Mouse (Mus musculus): Measurements from ENCODE around the gene Fam155a. TPM values are rescaled to one million over a fixed set of nuclear protein-coding genes. Genes with fewer than 3 reads are reported as not detected.

The Fam155a gene
- polyA plus RNA-seq, 2 experiments = 0.04 to 0.10 TPM

DNA sequence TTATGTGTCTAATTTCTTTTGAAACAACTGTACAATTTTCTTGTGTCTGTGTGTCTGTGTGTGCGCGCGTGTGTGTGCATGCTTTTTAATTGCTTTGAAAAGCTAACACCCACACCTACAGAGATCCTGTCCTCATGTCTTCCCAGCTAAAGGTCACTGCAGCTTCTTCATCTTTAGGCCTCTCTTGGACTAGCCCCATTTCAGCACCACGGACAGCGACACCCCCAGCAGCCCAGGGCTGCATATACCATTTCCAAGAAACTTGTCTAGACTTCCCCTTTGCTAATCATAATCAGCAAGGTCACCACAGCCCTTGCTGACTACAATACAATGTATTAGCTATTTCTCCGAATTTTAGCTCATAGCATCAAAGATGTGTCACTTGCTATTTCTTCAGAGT, 1.9 kb downstream of the Fam155a start:
- Histone ChIP-seq H3K4me2 (ENCODE audit: low read depth) (no peak overlapping the region), H3K4me3 (ENCODE audit: insufficient read depth in 1 of 2, low read depth in 2 of 2, low read length in 2 of 2) (no peak overlapping the region), H3K9ac (replicated peaks) (no peak overlapping the region), H3K4me1 (replicated peaks; ENCODE audit: control insufficient read depth in 2 of 2, insufficient read depth in 2 of 2, low read length in 1 of 2) (no peaks in the 10 kb centered on the region), H3K36me3 (replicated peaks; ENCODE audit: control insufficient read depth, insufficient read depth, low read depth) (no peaks in the 10 kb centered on the region), H3K9me3 (ENCODE audit: control insufficient read depth, low read length) (no peaks in the 10 kb centered on the region), H3K27me3 (ENCODE audit: control insufficient read depth, insufficient read depth, low read length) (peaks cover 35% of the 10 kb centered on the region), H3K27ac (no peak overlapping the region)
- WGBS (ENCODE audit: insufficient replicate concordance) = 19% methylated on average over 6 of the region's 6 CpGs
- ATAC-seq (ENCODE audit: insufficient read depth) (no peak), DNase-seq (ENCODE audit: low read depth in 3 of 3, low spot score in 3 of 3) (peak; percentile 4 to 11 (median 6))
- TF ChIP-seq EP300 (IDR thresholded peaks at IDR 0.05; ENCODE audit: low read depth) (no peak), CTCF (IDR thresholded peaks at IDR 0.05; ENCODE audit: low read depth) (no peak)

DNA sequence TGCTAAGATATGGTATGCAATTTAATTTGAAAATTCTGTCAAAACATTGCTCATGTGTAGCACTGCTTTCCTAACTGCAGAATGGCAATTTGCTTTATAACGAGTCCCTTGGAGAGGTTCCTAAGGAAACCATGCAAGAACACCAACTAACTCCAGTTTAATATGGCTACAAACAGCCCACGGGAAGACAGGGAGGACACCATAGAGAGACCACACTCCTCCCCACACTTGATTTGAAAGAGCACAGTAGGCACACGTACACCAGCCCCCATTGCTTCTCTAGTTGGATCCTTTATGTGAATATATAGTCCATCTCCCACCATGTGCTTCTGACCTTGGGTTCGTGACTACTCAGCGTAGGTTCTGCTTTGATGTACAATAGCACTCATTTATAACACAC, 35.8 kb downstream of the Fam155a start:
- WGBS (ENCODE audit: insufficient replicate concordance) = 60% methylated on average over 5 of the region's 5 CpGs

DNA sequence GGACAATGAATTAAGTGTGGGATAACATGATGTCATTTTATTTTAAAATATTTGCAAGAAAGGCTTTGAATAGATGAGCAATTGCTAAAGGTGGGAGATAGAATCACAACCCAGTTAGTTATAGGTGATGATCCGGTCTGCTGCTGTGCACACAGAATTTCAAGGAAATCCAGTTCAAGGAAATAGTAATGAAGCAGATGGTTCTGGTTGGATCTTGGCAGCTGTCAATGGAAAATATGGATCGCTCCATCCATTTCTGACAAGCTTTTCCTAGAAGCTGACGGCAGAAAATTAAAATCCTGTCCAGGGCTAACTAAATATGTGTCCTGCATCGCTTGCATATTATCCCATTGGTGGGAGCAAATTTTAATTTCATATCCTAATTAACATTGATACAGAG, 61.2 kb downstream of the Fam155a start:
- Histone ChIP-seq H3K27me3 (ENCODE audit: control insufficient read depth, insufficient read depth, low read length) (no peaks in the 10 kb centered on the region), H3K4me3 (ENCODE audit: insufficient read depth in 1 of 2, low read depth in 2 of 2, low read length in 2 of 2) (no peak overlapping the region), H3K36me3 (replicated peaks; ENCODE audit: control insufficient read depth, insufficient read depth, low read depth) (no peaks in the 10 kb centered on the region), H3K9ac (replicated peaks) (no peak overlapping the region), H3K4me1 (replicated peaks; ENCODE audit: control insufficient read depth in 2 of 2, insufficient read depth in 2 of 2, low read length in 1 of 2) (no peaks in the 10 kb centered on the region), H3K27ac (no peak overlapping the region), H3K9me3 (ENCODE audit: control insufficient read depth, low read length) (no peaks in the 10 kb centered on the region), H3K4me2 (ENCODE audit: low read depth) (no peak overlapping the region)
- DNase-seq (ENCODE audit: low read depth in 3 of 3, low spot score in 3 of 3) (no peak), ATAC-seq (ENCODE audit: insufficient read depth) (no peak)
- TF ChIP-seq CTCF (IDR thresholded peaks at IDR 0.05; ENCODE audit: low read depth) (no peak), EP300 (IDR thresholded peaks at IDR 0.05; ENCODE audit: low read depth) (no peak)
- 61% methylated on average over 4 of the region's 4 CpGs for WGBS (ENCODE audit: insufficient replicate concordance)

More for the DNA sequence above, 35.8 kb downstream of the Fam155a start:
- H3K27ac ChIP-seq = no peak overlapping the region
- no peaks in the 10 kb centered on the region for H3K27me3 ChIP-seq (ENCODE audit: control insufficient read depth, insufficient read depth, low read length)
- no peak for TF ChIP-seq EP300 (IDR thresholded peaks at IDR 0.05; ENCODE audit: low read depth)
- TF ChIP-seq CTCF (IDR thresholded peaks at IDR 0.05; ENCODE audit: low read depth) = no peak
- no peak overlapping the region for H3K4me3 ChIP-seq (ENCODE audit: insufficient read depth in 1 of 2, low read depth in 2 of 2, low read length in 2 of 2)
- H3K4me2 ChIP-seq (ENCODE audit: low read depth) = no peak overlapping the region
- DNase-seq (ENCODE audit: low read depth in 3 of 3, low spot score in 3 of 3) (no peak), ATAC-seq (ENCODE audit: insufficient read depth) (no peak)
- H3K9me3 ChIP-seq (ENCODE audit: control insufficient read depth, low read length) = no peaks in the 10 kb centered on the region
- no peaks in the 10 kb centered on the region for H3K36me3 ChIP-seq (replicated peaks; ENCODE audit: control insufficient read depth, insufficient read depth, low read depth)
- no peaks in the 10 kb centered on the region for H3K4me1 ChIP-seq (replicated peaks; ENCODE audit: control insufficient read depth in 2 of 2, insufficient read depth in 2 of 2, low read length in 1 of 2)
- H3K9ac ChIP-seq (replicated peaks) = no peak overlapping the region

DNA sequence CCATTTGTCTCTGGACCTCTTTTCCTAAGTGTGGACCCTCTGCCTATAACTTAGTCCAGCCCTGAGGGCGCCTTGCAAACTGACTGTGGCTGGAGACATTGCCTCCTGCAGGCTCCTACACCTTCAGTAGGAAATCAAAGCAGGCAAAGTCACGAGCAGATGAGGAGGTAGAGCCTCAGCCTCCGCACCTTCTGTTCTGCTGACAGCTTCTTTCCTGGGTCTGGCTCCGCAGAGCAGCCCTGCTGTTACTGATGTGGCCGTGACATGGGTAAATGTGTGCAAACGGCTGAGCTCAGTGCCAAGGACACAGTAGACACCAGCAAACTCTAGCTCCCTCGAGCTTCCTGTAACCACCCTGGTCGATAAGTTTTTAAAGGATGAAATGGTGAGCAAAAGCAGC, 63.5 kb downstream of the Fam155a start:
- H3K4me3 ChIP-seq (ENCODE audit: insufficient read depth in 1 of 2, low read depth in 2 of 2, low read length in 2 of 2) = no peak overlapping the region
- ATAC-seq (ENCODE audit: insufficient read depth) (no peak), DNase-seq (ENCODE audit: low read depth in 3 of 3, low spot score in 3 of 3) (no peak)
- WGBS (ENCODE audit: insufficient replicate concordance) = 45% methylated on average over 8 of the region's 8 CpGs
- H3K36me3 ChIP-seq (replicated peaks; ENCODE audit: control insufficient read depth, insufficient read depth, low read depth) = no peaks in the 10 kb centered on the region
- H3K4me1 ChIP-seq (replicated peaks; ENCODE audit: control insufficient read depth in 2 of 2, insufficient read depth in 2 of 2, low read length in 1 of 2) = no peaks in the 10 kb centered on the region
- TF ChIP-seq CTCF (IDR thresholded peaks at IDR 0.05; ENCODE audit: low read depth) (no peak), EP300 (IDR thresholded peaks at IDR 0.05; ENCODE audit: low read depth) (no peak)
- no peaks in the 10 kb centered on the region for H3K9me3 ChIP-seq (ENCODE audit: control insufficient read depth, low read length)
- H3K27ac ChIP-seq = no peak overlapping the region
- no peak overlapping the region for H3K4me2 ChIP-seq (ENCODE audit: low read depth)
- no peak overlapping the region for H3K9ac ChIP-seq (replicated peaks)
- no peaks in the 10 kb centered on the region for H3K27me3 ChIP-seq (ENCODE audit: control insufficient read depth, insufficient read depth, low read length)

DNA sequence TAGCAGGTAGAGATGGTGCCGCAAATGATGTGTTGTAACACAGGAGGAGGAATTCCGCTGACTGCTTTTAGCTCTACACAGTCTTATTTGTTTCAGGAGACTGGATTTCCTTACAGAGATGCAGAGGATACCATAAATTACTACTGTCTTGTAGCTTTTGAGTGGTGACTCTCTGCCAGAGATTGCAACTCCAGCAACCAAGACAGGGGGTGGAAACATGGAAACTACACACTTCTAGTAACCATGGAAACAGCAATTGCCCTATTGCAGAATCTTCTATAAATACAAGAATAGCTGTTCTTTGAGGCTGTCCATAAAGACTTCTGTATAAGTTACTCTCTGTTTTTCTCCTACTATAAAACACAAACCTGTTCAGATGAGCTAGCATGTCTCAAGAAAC, 76.2 kb downstream of the Fam155a start:
- no peak for TF ChIP-seq CTCF (IDR thresholded peaks at IDR 0.05; ENCODE audit: low read depth)
- TF ChIP-seq EP300 (IDR thresholded peaks at IDR 0.05; ENCODE audit: low read depth) = no peak
- ATAC-seq (ENCODE audit: insufficient read depth) (no peak), DNase-seq (ENCODE audit: low read depth in 3 of 3, low spot score in 3 of 3) (no peak)
- Histone ChIP-seq H3K27me3 (ENCODE audit: control insufficient read depth, insufficient read depth, low read length) (no peaks in the 10 kb centered on the region), H3K36me3 (replicated peaks; ENCODE audit: control insufficient read depth, insufficient read depth, low read depth) (no peaks in the 10 kb centered on the region), H3K4me2 (ENCODE audit: low read depth) (no peak overlapping the region), H3K4me3 (ENCODE audit: insufficient read depth in 1 of 2, low read depth in 2 of 2, low read length in 2 of 2) (no peak overlapping the region), H3K9me3 (ENCODE audit: control insufficient read depth, low read length) (no peaks in the 10 kb centered on the region), H3K9ac (replicated peaks) (no peak overlapping the region), H3K4me1 (replicated peaks; ENCODE audit: control insufficient read depth in 2 of 2, insufficient read depth in 2 of 2, low read length in 1 of 2) (no peaks in the 10 kb centered on the region), H3K27ac (no peak overlapping the region)
- WGBS (ENCODE audit: insufficient replicate concordance) = 80% methylated on average over 2 of the region's 2 CpGs
